Mouse (Mus musculus): ENCODE data around the gene Frs2. TPM values are rescaled to one million over a fixed set of nuclear protein-coding genes. Genes with fewer than 3 reads are reported as not detected.

The Frs2 gene
- polyA plus RNA-seq (2015; fragmentation: Nextera tagmentation; extraction: Ambion mirVana) = 18.4 and 18.8 TPM in 2 replicates

DNA sequence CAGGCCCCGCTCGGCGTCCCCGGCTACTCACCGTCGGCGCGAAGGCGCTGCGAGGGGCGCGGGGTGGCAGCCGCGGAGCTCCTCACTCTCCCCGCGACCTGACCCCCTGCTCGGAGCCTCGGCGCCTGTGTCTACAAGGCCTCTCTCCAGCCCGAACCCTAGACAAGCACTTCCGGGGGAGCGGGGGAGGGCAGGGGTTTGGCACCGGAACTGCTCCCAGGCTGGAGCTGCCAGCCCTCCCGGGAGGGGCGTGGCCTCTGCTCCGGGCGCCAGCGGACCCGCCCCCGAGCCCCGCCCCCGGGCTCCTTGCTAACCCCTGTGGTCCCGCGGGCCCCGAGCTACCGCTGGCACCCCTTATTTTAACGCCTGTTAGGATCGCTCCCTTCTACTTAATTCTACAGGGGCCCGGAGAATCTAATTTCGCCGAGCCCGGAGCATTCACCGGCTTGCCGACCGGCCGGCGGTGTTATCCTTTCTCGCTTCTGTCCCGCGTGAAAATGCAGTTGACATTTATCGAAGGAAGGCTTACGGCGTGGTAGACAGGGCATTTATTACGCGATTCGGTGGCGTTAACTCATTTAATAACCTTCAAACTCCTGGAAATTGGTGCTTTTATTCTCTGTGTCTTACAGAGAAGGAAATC, at the start of gene Frs2:
TSS of gene Frs2 (minus strand) at position 174 of the 643 bp plus-strand sequence.
- WGBS = under 1% methylated on average over 57 of the region's 57 CpGs
- Histone ChIP-seq H3K36me3 (no peaks in the 10 kb centered on the region), H3K4me2 (peak within 1 kb of the TSS; percentile 73), H3K9me3 (no peaks in the 10 kb centered on the region), H3K27me3 (replicated peaks) (no peaks in the 10 kb centered on the region), H3K4me3 (replicated peaks) (peak within 1 kb of the TSS; percentile 75), H3K9ac (peak within 1 kb of the TSS; percentile 97), H3K4me1 (peaks cover 33% of the 10 kb centered on the region), H3K27ac (peak within 1 kb of the TSS; percentile 81)
- ATAC-seq (ENCODE audit: insufficient read depth, low FRiP score, low read depth) = peak; percentile 93

DNA sequence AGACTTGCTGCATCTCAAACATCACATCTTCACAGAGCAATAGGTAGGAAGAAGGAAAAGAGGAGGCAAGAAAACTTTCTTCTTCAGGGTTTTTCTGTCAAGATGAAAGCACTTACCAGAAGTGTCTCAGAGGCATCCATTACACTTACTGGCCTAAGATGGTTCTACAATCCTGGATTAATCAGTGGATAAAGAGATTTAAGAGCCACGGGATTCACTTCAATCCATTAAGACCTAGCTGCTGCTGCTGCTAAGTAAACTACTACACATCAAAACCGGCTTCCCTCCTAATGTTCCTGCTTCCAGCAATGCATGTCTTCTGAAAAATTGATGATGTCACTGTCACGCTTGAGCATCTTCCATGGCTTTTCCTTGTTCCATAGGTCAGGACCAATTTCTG, 48.4 kb upstream of the Frs2 start:
- Histone ChIP-seq H3K9ac (no peak overlapping the region), H3K36me3 (no peaks in the 10 kb centered on the region), H3K9me3 (no peaks in the 10 kb centered on the region), H3K27ac (no peak overlapping the region), H3K27me3 (replicated peaks) (no peaks in the 10 kb centered on the region), H3K4me2 (no peak overlapping the region), H3K4me3 (replicated peaks) (no peak overlapping the region), H3K4me1 (no peaks in the 10 kb centered on the region)
- ATAC-seq (ENCODE audit: insufficient read depth, low FRiP score, low read depth) = no peak
- 68% methylated on average over 3 of the region's 3 CpGs for WGBS

GRCm38 (mm10) chr10:117195748-117196147, 47.4 kb upstream of the Frs2 start:
- ATAC-seq (ENCODE audit: insufficient read depth, low FRiP score, low read depth) = no peak
- Histone ChIP-seq H3K4me1 (no peaks in the 10 kb centered on the region), H3K4me2 (no peak overlapping the region), H3K27me3 (replicated peaks) (no peaks in the 10 kb centered on the region), H3K9me3 (no peaks in the 10 kb centered on the region), H3K9ac (no peak overlapping the region), H3K27ac (no peak overlapping the region), H3K36me3 (no peaks in the 10 kb centered on the region), H3K4me3 (replicated peaks) (no peak overlapping the region)
- 94% methylated on average over 4 of the region's 4 CpGs for WGBS

DNA sequence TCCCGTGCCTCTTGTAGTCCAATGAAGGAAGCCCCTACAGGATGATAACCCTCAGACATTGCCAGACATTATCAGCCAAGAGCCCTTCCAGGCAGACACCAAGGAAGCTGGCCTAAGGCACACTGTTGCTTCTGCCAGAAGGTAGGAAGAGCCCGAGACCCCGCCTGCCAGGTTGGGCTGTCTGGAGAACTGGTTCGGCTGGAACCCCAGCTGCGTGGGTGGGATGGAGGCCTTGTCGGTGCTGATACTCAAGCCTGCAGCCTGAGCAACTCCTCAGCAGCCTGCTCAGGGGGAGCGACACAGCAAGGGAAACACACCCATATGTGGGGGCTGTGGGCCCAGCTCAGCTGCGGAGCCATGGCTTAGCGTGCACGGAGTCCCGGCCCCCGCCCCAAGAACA, 46.7 kb upstream of the Frs2 start:
- H3K9ac ChIP-seq = no peak overlapping the region
- H3K27ac ChIP-seq = no peak overlapping the region; the same call in 1 of the 2 replicates
- WGBS = 70% methylated on average over 12 of the region's 12 CpGs
- H3K4me1 ChIP-seq = no peaks in the 10 kb centered on the region
- ATAC-seq (ENCODE audit: insufficient read depth, low FRiP score, low read depth) = peak; percentile 35; the same call in 1 of the 2 replicates
- no peak overlapping the region for H3K4me2 ChIP-seq
- H3K36me3 ChIP-seq = no peaks in the 10 kb centered on the region
- no peaks in the 10 kb centered on the region for H3K27me3 ChIP-seq (replicated peaks)
- H3K4me3 ChIP-seq (replicated peaks) = no peak overlapping the region
- no peaks in the 10 kb centered on the region for H3K9me3 ChIP-seq

GRCm38 (mm10) chr10:117193364-117193763, 45.0 kb upstream of the Frs2 start:
- ATAC-seq (ENCODE audit: insufficient read depth, low FRiP score, low read depth) = no peak
- no peak overlapping the region for H3K4me2 ChIP-seq
- WGBS = 74% methylated on average over 5 of the region's 5 CpGs
- H3K36me3 ChIP-seq = no peaks in the 10 kb centered on the region
- no peak overlapping the region for H3K9ac ChIP-seq
- H3K27ac ChIP-seq = no peak overlapping the region
- no peaks in the 10 kb centered on the region for H3K27me3 ChIP-seq (replicated peaks)
- H3K4me3 ChIP-seq (replicated peaks) = no peak overlapping the region
- H3K4me1 ChIP-seq = no peaks in the 10 kb centered on the region
- H3K9me3 ChIP-seq = no peaks in the 10 kb centered on the region

- Histone ChIP-seq H3K27me3 (replicated peaks) (no peaks in the 10 kb centered on the region), H3K27ac (0 out of 2 replicates have a peak overlapping the region, but pooled peaks have one; percentile 7), H3K9me3 (no peaks in the 10 kb centered on the region), H3K36me3 (no peaks in the 10 kb centered on the region), H3K4me3 (replicated peaks) (no peak overlapping the region), H3K9ac (no peak overlapping the region), H3K4me2 (no peak overlapping the region), H3K4me1 (no peaks in the 10 kb centered on the region)
- no peak for ATAC-seq (ENCODE audit: insufficient read depth, low FRiP score, low read depth)
- whole genome bisulfite sequencing = 38% methylated on average over 9 of the region's 9 CpGs
Measured at GRCm38 (mm10) chr10:117185399-117186089, 37.2 kb upstream of the Frs2 start.

DNA sequence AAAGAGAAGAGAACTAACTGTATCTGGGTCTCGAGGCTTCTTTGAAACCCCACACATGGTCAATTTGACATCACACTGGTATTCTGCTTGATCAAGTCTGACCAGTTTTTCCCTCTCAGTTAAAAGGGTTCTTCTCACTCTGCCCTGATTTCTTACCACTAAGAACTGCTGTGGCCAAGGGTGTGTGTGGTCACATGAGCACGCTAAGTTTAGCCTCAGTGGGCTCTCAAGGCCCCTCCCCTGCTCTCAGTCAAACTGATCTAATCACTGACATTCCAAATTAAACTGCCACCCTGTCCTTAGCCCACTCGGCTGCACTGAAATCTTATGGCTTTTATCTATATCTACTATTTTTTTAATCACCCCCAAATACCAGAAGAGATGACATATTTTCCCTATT, 32.8 kb upstream of the Frs2 start:
- no peak overlapping the region for H3K27ac ChIP-seq
- ATAC-seq (ENCODE audit: insufficient read depth, low FRiP score, low read depth) = no peak; the same call in 1 of the 2 replicates
- H3K9me3 ChIP-seq = no peaks in the 10 kb centered on the region
- WGBS = 30% methylated on average over 3 of the region's 3 CpGs
- no peaks in the 10 kb centered on the region for H3K4me1 ChIP-seq
- no peak overlapping the region for H3K4me3 ChIP-seq (replicated peaks)
- H3K9ac ChIP-seq = no peak overlapping the region
- H3K27me3 ChIP-seq (replicated peaks) = no peaks in the 10 kb centered on the region
- H3K4me2 ChIP-seq = no peak overlapping the region
- no peaks in the 10 kb centered on the region for H3K36me3 ChIP-seq

GRCm38 (mm10) chr10:117174645-117175044, 26.3 kb upstream of the Frs2 start:
- H3K27me3 ChIP-seq (replicated peaks) = no peaks in the 10 kb centered on the region
- no peak overlapping the region for H3K4me2 ChIP-seq
- 63% methylated on average over 12 of the region's 12 CpGs for WGBS
- no peak overlapping the region for H3K9ac ChIP-seq
- no peaks in the 10 kb centered on the region for H3K9me3 ChIP-seq
- H3K27ac ChIP-seq = no peak overlapping the region
- no peak for ATAC-seq (ENCODE audit: insufficient read depth, low FRiP score, low read depth)
- H3K36me3 ChIP-seq = no peaks in the 10 kb centered on the region
- H3K4me3 ChIP-seq (replicated peaks) = no peak overlapping the region
- no peaks in the 10 kb centered on the region for H3K4me1 ChIP-seq

DNA sequence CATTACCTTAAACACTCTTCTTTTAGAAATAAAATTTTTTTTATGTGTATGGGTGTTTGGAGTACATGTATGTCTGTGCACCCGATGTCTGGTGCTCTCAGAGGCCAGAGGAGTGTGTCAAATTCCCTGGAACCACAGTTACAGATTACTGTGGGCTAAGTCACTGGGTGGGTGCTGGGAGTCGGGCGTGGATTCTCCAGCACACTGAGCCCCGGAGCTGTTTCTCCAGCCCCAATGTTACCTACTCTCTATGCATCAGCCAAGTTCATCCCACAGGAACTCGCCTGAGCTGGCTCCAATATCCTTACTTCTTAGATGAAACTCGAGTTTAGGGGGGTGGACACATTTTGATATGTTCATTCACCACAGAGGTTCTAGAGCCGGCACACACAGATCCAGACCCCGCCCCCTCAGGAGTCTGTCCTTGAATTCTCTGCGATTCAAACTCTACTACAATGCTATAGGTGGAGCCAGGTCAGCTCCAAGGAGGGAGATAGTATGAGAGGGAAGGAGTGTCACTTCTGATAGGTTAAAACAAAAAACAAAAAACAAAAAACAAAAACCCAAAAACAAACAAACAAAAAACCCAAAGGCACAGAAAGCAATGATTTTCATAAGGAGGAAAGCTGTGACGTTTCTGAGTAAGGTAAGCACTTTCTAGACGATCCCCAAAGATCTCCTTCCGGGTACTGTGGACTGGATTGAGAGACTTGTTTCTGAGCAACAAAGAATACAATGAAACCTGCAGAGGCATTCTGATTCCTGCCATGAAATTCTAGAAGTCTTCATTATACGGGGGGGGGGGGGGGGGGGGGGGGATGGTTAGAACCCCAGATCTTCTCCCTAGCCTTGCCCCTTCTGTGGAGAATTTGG, 25.5 kb upstream of the Frs2 start:
- no peak overlapping the region for H3K27ac ChIP-seq
- 37% methylated on average over 13 of the region's 13 CpGs for WGBS
- H3K4me3 ChIP-seq (replicated peaks) = no peak overlapping the region
- ATAC-seq (ENCODE audit: insufficient read depth, low FRiP score, low read depth) = no peak; the same call in 1 of the 2 replicates
- no peaks in the 10 kb centered on the region for H3K9me3 ChIP-seq
- no peaks in the 10 kb centered on the region for H3K27me3 ChIP-seq (replicated peaks)
- H3K4me2 ChIP-seq = peak overlapping the region; percentile 22
- H3K4me1 ChIP-seq = no peaks in the 10 kb centered on the region
- no peak overlapping the region for H3K9ac ChIP-seq
- no peaks in the 10 kb centered on the region for H3K36me3 ChIP-seq

DNA sequence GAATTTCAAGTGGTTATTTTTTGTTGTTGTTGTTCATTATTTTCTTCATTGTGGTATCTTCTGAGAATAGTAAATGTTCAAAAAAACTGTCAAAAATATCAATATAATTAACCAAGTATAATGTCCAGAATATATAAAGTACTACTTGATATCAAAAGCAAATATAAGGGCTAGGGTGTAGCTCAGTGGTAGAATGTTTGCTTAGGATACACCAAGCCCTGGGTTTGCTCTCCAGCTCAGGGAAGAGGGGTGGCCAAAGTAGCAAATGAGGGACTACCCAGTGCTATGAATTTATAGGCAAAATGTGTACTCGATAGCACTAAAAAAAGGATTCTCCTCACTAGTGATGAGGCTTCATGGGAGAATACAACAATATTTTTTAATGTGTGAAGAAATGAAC, 24.8 kb upstream of the Frs2 start:
- Histone ChIP-seq H3K4me1 (no peaks in the 10 kb centered on the region), H3K4me2 (no peak overlapping the region), H3K27me3 (replicated peaks) (no peaks in the 10 kb centered on the region), H3K4me3 (replicated peaks) (no peak overlapping the region), H3K9ac (no peak overlapping the region), H3K36me3 (no peaks in the 10 kb centered on the region), H3K9me3 (no peaks in the 10 kb centered on the region), H3K27ac (no peak overlapping the region)
- ATAC-seq (ENCODE audit: insufficient read depth, low FRiP score, low read depth) = no peak
- WGBS = 77% methylated on average over 1 of the region's 1 CpGs

DNA sequence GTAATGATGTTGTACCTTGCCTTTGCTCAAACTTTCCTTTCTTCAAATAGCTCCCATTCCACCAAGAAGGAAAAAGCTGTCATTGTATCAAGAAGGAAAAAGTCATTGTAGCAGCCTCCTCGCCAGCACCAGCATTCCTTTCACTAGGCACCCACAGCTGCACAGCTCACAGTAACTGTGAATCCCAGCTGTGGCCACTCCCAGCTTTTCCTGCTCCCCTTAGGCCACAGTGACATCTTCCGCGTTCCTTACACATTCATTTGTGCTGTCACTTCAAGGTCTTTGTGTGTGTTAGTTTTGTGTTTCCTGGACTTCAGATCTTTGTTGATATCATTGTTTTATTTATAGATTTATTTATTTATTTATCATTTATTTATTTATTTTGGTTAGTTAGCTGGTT, 23.7 kb upstream of the Frs2 start:
- no peaks in the 10 kb centered on the region for H3K9me3 ChIP-seq
- H3K36me3 ChIP-seq = no peaks in the 10 kb centered on the region
- ATAC-seq (ENCODE audit: insufficient read depth, low FRiP score, low read depth) = no peak
- WGBS = 25% methylated on average over 3 of the region's 3 CpGs
- no peaks in the 10 kb centered on the region for H3K27me3 ChIP-seq (replicated peaks)
- no peak overlapping the region for H3K4me2 ChIP-seq
- no peak overlapping the region for H3K4me3 ChIP-seq (replicated peaks)
- H3K4me1 ChIP-seq = no peaks in the 10 kb centered on the region
- H3K9ac ChIP-seq = no peak overlapping the region
- H3K27ac ChIP-seq = no peak overlapping the region

Measured in stomach, embryonic 15.5 days (tissue).